Comparison of ENCODE assay signal across 11 mouse cellular contexts in genomic region chr10:77300237-77300933, GRCm38 (mm10).
"Had no signal": no experiment of that assay in that cellular context is flagged by ENCODE, and none has a peak within 500 bp of the region (broad histone marks: within the 10 kb centered on the region; RNA-seq: fewer than 3 reads in every experiment).

No protein-coding gene starts in this region.

- H3K4me3 ChIP-seq: intestine, embryonic 15.5 days; limb, embryonic 12.5 days; lung, embryonic 15.5 days; midbrain, embryonic 15.5 days; neural tube, embryonic 13.5 days had no signal

- DNase-seq: kidney, adult 2 months; kidney, postnatal 25 days; lung, postnatal 14 days; right cerebral cortex, postnatal 14 days; thymus, postnatal 36 days had no signal

- H3K9me3 ChIP-seq: intestine, embryonic 15.5 days; limb, embryonic 12.5 days; lung, embryonic 15.5 days; midbrain, embryonic 15.5 days; neural tube, embryonic 13.5 days had no signal

- ATAC-seq: intestine, embryonic 15.5 days; midbrain, embryonic 15.5 days had no signal

- H3K36me3 ChIP-seq: intestine, embryonic 15.5 days had no signal

- H3K9ac ChIP-seq: intestine, embryonic 15.5 days; limb, embryonic 12.5 days; lung, embryonic 15.5 days; midbrain, embryonic 15.5 days; neural tube, embryonic 13.5 days had no signal

- H3K27me3 ChIP-seq: intestine, embryonic 15.5 days; limb, embryonic 12.5 days; lung, embryonic 15.5 days; midbrain, embryonic 15.5 days; neural tube, embryonic 13.5 days had no signal

- H3K4me1 ChIP-seq: intestine, embryonic 15.5 days; limb, embryonic 12.5 days; lung, embryonic 15.5 days had no signal

- H3K27ac ChIP-seq: intestine, embryonic 15.5 days; limb, embryonic 12.5 days; lung, embryonic 15.5 days; midbrain, embryonic 15.5 days; neural tube, embryonic 13.5 days had no signal

- H3K4me2 ChIP-seq: intestine, embryonic 15.5 days; limb, embryonic 12.5 days; lung, embryonic 15.5 days; midbrain, embryonic 11.5 days; midbrain, embryonic 15.5 days; neural tube, embryonic 13.5 days had no signal
